Comparison of ENCODE assay signal across 22 mouse cellular contexts in genomic region chr3:146069276-146069675, GRCm38 (mm10). TPM values are rescaled to one million over a fixed set of nuclear protein-coding genes. Genes with fewer than 3 reads are reported as not detected.
DNase-seq lines count a peak whose midpoint lies in the region; ATAC-seq and TF ChIP-seq lines count a peak whose summit lies in the region.
"Had no signal": no experiment of that assay in that cellular context is flagged by ENCODE, and none has a peak within 500 bp of the region (broad histone marks: within the 10 kb centered on the region; RNA-seq: fewer than 3 reads in every experiment).

No protein-coding gene starts in this region.

- no peaks in the 10 kb centered on the region for H3K36me3 ChIP-seq in midbrain, embryonic 11.5 days (ENCODE audit: control insufficient read depth, insufficient read depth, low read length)
- no peaks in the 10 kb centered on the region for H3K36me3 ChIP-seq in midbrain, postnatal 0 days (ENCODE audit: insufficient read depth, low read length)
- H3K36me3 ChIP-seq: G1E had no signal

- DNase-seq in heart, adult 11 months, result peak; percentile 59
- DNase-seq in heart, postnatal 10 days, result no peak
- peak; percentile 67 for DNase-seq in midbrain, embryonic 11.5 days (ENCODE audit: low spot score, missing footprints)
- no peak for DNase-seq in midbrain, postnatal 0 days (ENCODE audit: low spot score)
- DNase-seq: adrenal gland, adult 2 months; adrenal gland, adult 8-10 months; adrenal gland, postnatal 10 days; adrenal gland, postnatal 14 days; adrenal gland, postnatal 25 days; adrenal gland, postnatal 36 days; B cell, adult 2 months; cerebellum, adult 11 months; cerebellum, adult 11-12 months; cerebellum, adult 18-20 months had no signal

- no peak for TF ChIP-seq CTCF in midbrain, postnatal 0 days (IDR thresholded peaks at IDR 0.05)

- H3K27ac ChIP-seq in midbrain, embryonic 11.5 days (ENCODE audit: low read depth, low read length), result no peak overlapping the region
- H3K27ac ChIP-seq in midbrain, postnatal 0 days (ENCODE audit: low read depth, low read length), result no peak overlapping the region

- H3K4me2 ChIP-seq in midbrain, embryonic 11.5 days, result no peak overlapping the region
- H3K4me2 ChIP-seq in midbrain, postnatal 0 days (ENCODE audit: low read depth, low read length, poor library complexity, severe bottlenecking), result no peak overlapping the region

- 83% methylated on average over 4 of the region's 4 CpGs for WGBS in midbrain, embryonic 11.5 days
- WGBS in midbrain, postnatal 0 days, result 77% methylated on average over 4 of the region's 4 CpGs

- H3K27me3 ChIP-seq in midbrain, embryonic 11.5 days (ENCODE audit: control insufficient read depth, insufficient read depth, low read length), result no peaks in the 10 kb centered on the region
- no peaks in the 10 kb centered on the region for H3K27me3 ChIP-seq in midbrain, postnatal 0 days (ENCODE audit: insufficient read depth, low read length)
- H3K27me3 ChIP-seq: CH12.LX had no signal

- intact Hi-C loops in heart, postnatal 10 days (cut with DNase I), result no loop called here

- no peak overlapping the region for H3K9ac ChIP-seq in midbrain, embryonic 11.5 days (ENCODE audit: low read length)
- H3K9ac ChIP-seq in midbrain, postnatal 0 days (replicated peaks; ENCODE audit: low read length, poor library complexity, severe bottlenecking), result no peak overlapping the region

- ATAC-seq in midbrain, embryonic 11.5 days (ENCODE audit: low FRiP score), result no peak
- no peak for ATAC-seq in midbrain, postnatal 0 days (ENCODE audit: low FRiP score)
- ATAC-seq: activated CD4-positive, CD25-positive, alpha-beta regulatory T cell, adult 4 months; CD4-positive, CD25-positive, alpha-beta regulatory T cell, adult 4 months; Patski had no signal

- no peak overlapping the region for H3K4me3 ChIP-seq in midbrain, embryonic 11.5 days (ENCODE audit: low read depth, low read length)
- H3K4me3 ChIP-seq in midbrain, postnatal 0 days (ENCODE audit: low read depth, low read length), result no peak overlapping the region

- no peaks in the 10 kb centered on the region for H3K9me3 ChIP-seq in midbrain, embryonic 11.5 days (ENCODE audit: control insufficient read depth, low read length)
- H3K9me3 ChIP-seq in midbrain, postnatal 0 days (ENCODE audit: low read length), result no peaks in the 10 kb centered on the region
- H3K9me3 ChIP-seq: G1E had no signal

- H3K4me1 ChIP-seq in midbrain, embryonic 11.5 days (ENCODE audit: control insufficient read depth, insufficient read depth, low read length), result no peaks in the 10 kb centered on the region
- H3K4me1 ChIP-seq in midbrain, postnatal 0 days (ENCODE audit: insufficient read depth, low read length), result no peaks in the 10 kb centered on the region

RNA-seq across cellular contexts. Expression of gene Wdr63, which starts 38.7 kb away (rescaled TPM):
- total RNA-seq in heart, postnatal 10 days (2021), result not detected
- not detected in 2 replicates for polyA plus RNA-seq in midbrain, embryonic 11.5 days (2014; fragmentation: Nextera tagmentation; extraction: Ambion mirVana)
- total RNA-seq in midbrain, postnatal 0 days (2014; rRNA removed), result 0.80 and 1.3 TPM in 2 replicates
- polyA plus RNA-seq in midbrain, postnatal 0 days (2015; fragmentation: Nextera tagmentation; extraction: Ambion mirVana), result 1.0 and 1.1 TPM in 2 replicates
- total RNA-seq: adrenal gland, adult 18-20 months; adrenal gland, adult 2 months; adrenal gland, adult 8-10 months; adrenal gland, postnatal 25 days; CH12.LX; G1E; MEL had no signal
- polyA plus RNA-seq: activated CD4-positive, CD25-positive, alpha-beta regulatory T cell, adult 4 months; adrenal gland, adult 2 months; CD4-positive, CD25-positive, alpha-beta regulatory T cell, adult 4 months; G1E had no signal

RNA-seq across cellular contexts. Expression of gene Mcoln3, which starts 48.0 kb away (rescaled TPM):
- not detected for total RNA-seq in heart, postnatal 10 days (2021)
- 3.6 and 5.1 TPM in 2 replicates for polyA plus RNA-seq in midbrain, embryonic 11.5 days (2014; fragmentation: Nextera tagmentation; extraction: Ambion mirVana)
- total RNA-seq in midbrain, postnatal 0 days (2014; rRNA removed), result 0.09 and 0.38 TPM in 2 replicates
- polyA plus RNA-seq in midbrain, postnatal 0 days (2015; fragmentation: Nextera tagmentation; extraction: Ambion mirVana), result 0.29 and 0.38 TPM in 2 replicates
- total RNA-seq: adrenal gland, adult 18-20 months; adrenal gland, adult 2 months; adrenal gland, postnatal 14 days; adrenal gland, postnatal 25 days; adrenal gland, postnatal 36 days; G1E; MEL had no signal
- polyA plus RNA-seq: adrenal gland, adult 2 months; C2C12; G1E had no signal

Comparison
In these comparisons a context has a peak if more than half of its experiments do, and no peak if none do; other contexts are left out.
1. DNase-seq: peak in heart, adult 11 months (single experiment) and midbrain, embryonic 11.5 days (single experiment); none in heart, postnatal 10 days (0 of 2) and midbrain, postnatal 0 days (single experiment).